Mouse (Mus musculus): ENCODE measurements at regions not wholly inside any gene's neighbourhood (a gene's known extent, or its start where the extent isn't known, plus 50 kb on each side); places are given as distances from the start of the nearest gene placed in this dataset.

GRCm38 (mm10) chr13:107261479-107262050, 239.6 kb upstream of the Kif2a start:
- no peaks in the 10 kb centered on the region for H3K36me3 ChIP-seq (ENCODE audit: insufficient read depth, low read length)
- no peaks in the 10 kb centered on the region for H3K27me3 ChIP-seq (ENCODE audit: insufficient read depth, low read length)
- no peaks in the 10 kb centered on the region for H3K4me1 ChIP-seq (replicated peaks; ENCODE audit: low read depth, low read length)
- no peaks in the 10 kb centered on the region for H3K9me3 ChIP-seq (ENCODE audit: low read length)
- TF ChIP-seq POU5F1 (IDR thresholded peaks at IDR 0.05; ENCODE audit: borderline replicate concordance, low read length) (no peak), CTCF (conservative IDR thresholded peaks at IDR 0.05; ENCODE audit: low read length) (no peak)
- H3K4me3 ChIP-seq (replicated peaks; ENCODE audit: low read length): no peak overlapping the region

GRCm38 (mm10) chr13:107260274-107260673, 238.3 kb upstream of the Kif2a start:
- H3K9me3 ChIP-seq (ENCODE audit: low read length): no peaks in the 10 kb centered on the region
- H3K27me3 ChIP-seq (ENCODE audit: insufficient read depth, low read length): no peaks in the 10 kb centered on the region
- TF ChIP-seq CTCF (conservative IDR thresholded peaks at IDR 0.05; ENCODE audit: low read length): no peak
- TF ChIP-seq POU5F1 (IDR thresholded peaks at IDR 0.05; ENCODE audit: borderline replicate concordance, low read length): no peak
- no peak for TF ChIP-seq NANOG (IDR thresholded peaks at IDR 0.05; ENCODE audit: borderline replicate concordance, low read length)
- H3K4me1 ChIP-seq (replicated peaks; ENCODE audit: low read depth, low read length): no peaks in the 10 kb centered on the region
- no peak overlapping the region for H3K4me3 ChIP-seq (replicated peaks; ENCODE audit: low read length)
- H3K36me3 ChIP-seq (ENCODE audit: insufficient read depth, low read length): no peaks in the 10 kb centered on the region

- peaks cover 12% of the 10 kb centered on the region; the same call in 1 of the 2 replicates for H3K27me3 ChIP-seq (ENCODE audit: insufficient read depth, low read length)
- no peaks in the 10 kb centered on the region for H3K36me3 ChIP-seq (ENCODE audit: insufficient read depth, low read length)
- TF ChIP-seq POU5F1 (IDR thresholded peaks at IDR 0.05; ENCODE audit: borderline replicate concordance, low read length) (no peak), NANOG (IDR thresholded peaks at IDR 0.05; ENCODE audit: borderline replicate concordance, low read length) (no peak), CTCF (conservative IDR thresholded peaks at IDR 0.05; ENCODE audit: low read length) (no peak)
These were observed 226.0 kb upstream of the Kif2a start for GRCm38 (mm10) chr13:107247792-107248505.

GRCm38 (mm10) chr13:107246956-107247751, 225.2 kb upstream of the Kif2a start:
- no peaks in the 10 kb centered on the region for H3K9me3 ChIP-seq (ENCODE audit: low read length)
- H3K4me3 ChIP-seq (replicated peaks; ENCODE audit: low read length): no peak overlapping the region
- H3K27me3 ChIP-seq (ENCODE audit: insufficient read depth, low read length): peaks cover 12% of the 10 kb centered on the region; the same call in 1 of the 2 replicates
- no peaks in the 10 kb centered on the region for H3K36me3 ChIP-seq (ENCODE audit: insufficient read depth, low read length)
- peaks cover 12% of the 10 kb centered on the region for H3K4me1 ChIP-seq (replicated peaks; ENCODE audit: low read depth, low read length)
- no peak for TF ChIP-seq NANOG (IDR thresholded peaks at IDR 0.05; ENCODE audit: borderline replicate concordance, low read length)
- TF ChIP-seq POU5F1 (IDR thresholded peaks at IDR 0.05; ENCODE audit: borderline replicate concordance, low read length): no peak
- no peak for TF ChIP-seq CTCF (conservative IDR thresholded peaks at IDR 0.05; ENCODE audit: low read length)

More at GRCm38 (mm10) chr13:107247792-107248505, 226.0 kb upstream of the Kif2a start:
- Histone ChIP-seq H3K4me1 (replicated peaks; ENCODE audit: low read depth, low read length) (peaks cover 12% of the 10 kb centered on the region), H3K9me3 (ENCODE audit: low read length) (no peaks in the 10 kb centered on the region), H3K4me3 (replicated peaks; ENCODE audit: low read length) (no peak overlapping the region)

GRCm38 (mm10) chr13:107244173-107244572, 222.2 kb upstream of the Kif2a start:
- TF ChIP-seq CTCF (conservative IDR thresholded peaks at IDR 0.05; ENCODE audit: low read length): no peak
- no peak for TF ChIP-seq POU5F1 (IDR thresholded peaks at IDR 0.05; ENCODE audit: borderline replicate concordance, low read length)
- no peak for TF ChIP-seq NANOG (IDR thresholded peaks at IDR 0.05; ENCODE audit: borderline replicate concordance, low read length)
- Histone ChIP-seq H3K4me1 (replicated peaks; ENCODE audit: low read depth, low read length) (peaks cover 12% of the 10 kb centered on the region), H3K9me3 (ENCODE audit: low read length) (no peaks in the 10 kb centered on the region), H3K36me3 (ENCODE audit: insufficient read depth, low read length) (no peaks in the 10 kb centered on the region), H3K27me3 (ENCODE audit: insufficient read depth, low read length) (peaks cover 8% of the 10 kb centered on the region; the same call in 1 of the 2 replicates), H3K4me3 (replicated peaks; ENCODE audit: low read length) (no peak overlapping the region)

- no peak for TF ChIP-seq CTCF (conservative IDR thresholded peaks at IDR 0.05; ENCODE audit: low read length)
- TF ChIP-seq POU5F1 (IDR thresholded peaks at IDR 0.05; ENCODE audit: borderline replicate concordance, low read length): no peak
- no peak for TF ChIP-seq NANOG (IDR thresholded peaks at IDR 0.05; ENCODE audit: borderline replicate concordance, low read length)
- H3K4me3 ChIP-seq (replicated peaks; ENCODE audit: low read length): no peak overlapping the region
- no peaks in the 10 kb centered on the region for H3K9me3 ChIP-seq (ENCODE audit: low read length)
- H3K27me3 ChIP-seq (ENCODE audit: insufficient read depth, low read length): peaks cover 2% of the 10 kb centered on the region; the same call in 1 of the 2 replicates
- H3K4me1 ChIP-seq (replicated peaks; ENCODE audit: low read depth, low read length): no peaks in the 10 kb centered on the region
- H3K36me3 ChIP-seq (ENCODE audit: insufficient read depth, low read length): no peaks in the 10 kb centered on the region
These were observed 217.1 kb upstream of the Kif2a start for GRCm38 (mm10) chr13:107239035-107239387.

- Histone ChIP-seq H3K9me3 (ENCODE audit: low read length) (no peaks in the 10 kb centered on the region), H3K36me3 (ENCODE audit: insufficient read depth, low read length) (no peaks in the 10 kb centered on the region)
- TF ChIP-seq NANOG (IDR thresholded peaks at IDR 0.05; ENCODE audit: borderline replicate concordance, low read length) (no peak), CTCF (conservative IDR thresholded peaks at IDR 0.05; ENCODE audit: low read length) (no peak)
These were observed 216.6 kb upstream of the Kif2a start for GRCm38 (mm10) chr13:107238364-107239034.

GRCm38 (mm10) chr13:107219456-107219855, 197.5 kb upstream of the Kif2a start:
- H3K4me3 ChIP-seq (replicated peaks; ENCODE audit: low read length): no peak overlapping the region
- H3K4me1 ChIP-seq (replicated peaks; ENCODE audit: low read depth, low read length): no peaks in the 10 kb centered on the region
- H3K27me3 ChIP-seq (ENCODE audit: insufficient read depth, low read length): 0 out of 2 replicates have a peak, but pooled peaks cover 9% of the 10 kb centered on the region
- no peaks in the 10 kb centered on the region for H3K36me3 ChIP-seq (ENCODE audit: insufficient read depth, low read length)
- no peaks in the 10 kb centered on the region for H3K9me3 ChIP-seq (ENCODE audit: low read length)
- TF ChIP-seq NANOG (IDR thresholded peaks at IDR 0.05; ENCODE audit: borderline replicate concordance, low read length): no peak
- no peak for TF ChIP-seq POU5F1 (IDR thresholded peaks at IDR 0.05; ENCODE audit: borderline replicate concordance, low read length)

More at GRCm38 (mm10) chr13:107238364-107239034, 216.6 kb upstream of the Kif2a start:
- Histone ChIP-seq H3K27me3 (ENCODE audit: insufficient read depth, low read length) (peaks cover under 1% of the 10 kb centered on the region; the same call in 1 of the 2 replicates), H3K4me3 (replicated peaks; ENCODE audit: low read length) (no peak overlapping the region), H3K4me1 (replicated peaks; ENCODE audit: low read depth, low read length) (no peaks in the 10 kb centered on the region)

All from E14TG2a.4 (cell line).